Mouse (Mus musculus) right cerebral cortex, adult 18-20 months (tissue): ENCODE data around the gene Synj2bp.
"Not testable (repeated sequence)": the region's sequence is repeated elsewhere in the genome, so short reads cannot be mapped to it uniquely, and the experiment has no call there.

Source experiments
- DNase-seq: peaks from one replicate; pipeline ENCODE4 v3.0.0; 2022; ENCODE audit warnings: mixed read lengths

Synj2bp gene

DNA sequence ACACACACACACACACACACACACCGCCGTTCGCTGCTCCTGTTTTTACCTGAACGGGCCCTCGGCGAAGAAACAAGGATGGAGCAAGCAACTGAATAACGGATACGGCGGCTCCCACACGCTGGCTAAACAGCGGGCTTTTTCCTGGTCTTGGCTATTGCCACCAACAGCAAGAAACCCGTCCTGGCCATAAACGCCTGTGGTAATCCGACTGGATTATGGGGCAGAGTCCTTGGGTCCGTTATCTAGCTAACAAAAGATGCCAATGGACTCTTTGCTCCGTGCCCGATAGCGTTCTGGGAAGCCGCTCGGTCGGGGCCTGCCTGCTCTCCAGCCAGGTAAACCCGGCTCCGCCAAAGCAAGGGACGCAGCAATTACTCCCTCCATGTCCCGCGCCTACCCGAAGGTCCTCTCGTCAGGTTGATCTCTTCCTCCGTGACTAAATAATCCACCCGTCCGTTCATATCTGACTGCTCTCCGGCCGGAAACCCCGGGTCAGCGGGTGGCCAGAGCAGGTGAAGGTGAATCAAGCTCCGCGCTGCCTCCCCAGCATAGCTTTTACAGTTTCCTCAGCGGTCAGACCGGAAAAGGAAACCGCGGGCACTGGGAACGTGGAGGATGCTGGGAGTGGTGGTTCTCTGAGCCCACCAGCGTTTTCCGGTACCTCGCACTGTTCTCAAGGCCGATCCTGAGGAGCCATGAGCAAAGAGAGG, at the start of gene Synj2bp, which contains the start of gene Gm20498:
TSS of gene Synj2bp (minus strand) at position 596 of the 713 bp plus-strand sequence.
TSS of gene Gm20498 (minus strand) at position 590 of the 713 bp plus-strand sequence.
- peak; percentile 91 for DNase-seq

- no peak for DNase-seq
Observed at GRCm38 (mm10) chr12:81568374-81568773, 35.7 kb upstream of the Synj2bp start, which contains the start of gene Adam21. Adam21 (minus strand) TSS chr12:81568474.

GRCm38 (mm10) chr12:81567931-81568330, 35.2 kb upstream of the Synj2bp start:
- DNase-seq: no peak

DNA sequence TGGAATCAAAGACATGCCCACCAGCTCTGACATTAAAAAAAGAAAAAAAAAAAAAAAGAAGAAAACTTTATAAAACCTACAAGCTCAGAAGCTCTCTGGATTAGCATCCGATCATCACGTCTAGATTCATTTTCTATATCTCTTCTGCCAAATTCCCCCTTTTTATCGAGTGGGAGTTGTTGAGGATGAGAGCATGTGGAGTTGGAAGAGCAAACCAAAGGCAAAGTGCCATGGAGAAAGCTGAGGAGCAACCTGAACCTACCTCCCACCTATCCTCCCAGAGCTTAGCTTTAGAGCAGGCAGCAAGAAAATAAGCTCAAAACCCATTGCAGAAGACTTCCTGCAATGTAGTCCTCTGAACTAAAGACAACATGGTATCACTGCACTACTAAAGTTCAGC, 31.5 kb upstream of the Synj2bp start:
- peak; percentile 18 for DNase-seq

DNA sequence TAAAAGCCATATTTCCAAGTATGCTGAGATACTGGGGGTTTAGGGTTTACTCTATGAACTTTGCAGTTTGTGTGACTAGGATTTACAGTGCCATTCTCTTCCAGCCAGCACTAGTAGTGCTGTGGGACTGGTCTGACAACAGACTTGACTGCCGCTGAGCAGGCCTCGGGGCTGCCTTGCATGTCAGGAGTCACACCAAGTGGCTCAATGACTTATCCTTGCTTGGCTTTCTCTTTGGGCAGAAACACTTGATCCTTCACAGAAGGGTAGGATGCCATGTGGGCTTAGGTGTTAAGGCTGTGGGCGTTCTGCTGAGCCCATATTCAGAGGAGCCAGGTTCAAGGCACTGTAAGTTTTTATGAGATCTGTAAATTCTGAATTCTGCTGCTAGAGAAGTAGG, 16.6 kb upstream of the Synj2bp start:
- no peak for DNase-seq

DNA sequence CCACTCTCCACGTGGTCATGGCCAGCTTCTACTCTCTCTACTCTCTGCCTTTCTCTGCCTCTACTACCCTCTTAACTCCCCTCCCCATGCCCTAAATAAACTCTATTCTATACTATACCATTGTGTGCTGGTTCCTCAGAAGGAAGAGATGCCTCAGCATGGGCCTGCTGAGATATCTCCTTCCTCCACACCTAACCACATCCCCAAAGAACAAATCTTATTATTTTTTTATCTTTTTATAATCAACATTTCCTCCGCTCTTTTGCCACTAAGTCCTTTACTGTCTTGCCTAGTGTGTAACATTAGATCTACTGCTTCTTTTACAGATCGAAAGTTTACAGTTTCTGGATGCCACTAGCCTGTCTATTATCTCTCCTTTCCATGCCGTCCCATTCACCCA, 14.5 kb upstream of the Synj2bp start:
- DNase-seq: no peak

GRCm38 (mm10) chr12:81533029-81533419, 313 bp upstream of the Synj2bp start:
- no peak for DNase-seq

- DNase-seq: not testable (repeated sequence)
Observed at GRCm38 (mm10) chr12:81530587-81530986, 2.1 kb downstream of the Synj2bp start.

DNA sequence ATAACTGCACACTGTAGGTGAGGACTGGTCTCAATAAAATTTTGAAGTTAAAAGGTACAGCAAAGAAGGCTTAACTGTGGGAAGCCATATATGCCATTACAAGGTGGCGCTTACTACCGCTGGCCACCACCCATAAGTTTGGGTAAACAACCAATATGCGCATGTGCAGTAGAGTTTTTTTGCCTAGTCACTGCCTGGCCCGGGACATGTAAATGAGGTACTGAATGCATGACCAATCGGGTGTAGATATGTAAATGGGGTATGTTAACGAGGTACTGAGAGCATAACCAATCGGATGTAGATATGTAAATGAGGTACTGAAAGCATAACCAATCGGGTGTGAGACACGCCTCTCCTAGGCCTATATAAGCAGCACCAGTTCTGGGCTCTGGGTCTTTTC, 35.8 kb downstream of the Synj2bp start:
- DNase-seq: not testable (repeated sequence)

DNA sequence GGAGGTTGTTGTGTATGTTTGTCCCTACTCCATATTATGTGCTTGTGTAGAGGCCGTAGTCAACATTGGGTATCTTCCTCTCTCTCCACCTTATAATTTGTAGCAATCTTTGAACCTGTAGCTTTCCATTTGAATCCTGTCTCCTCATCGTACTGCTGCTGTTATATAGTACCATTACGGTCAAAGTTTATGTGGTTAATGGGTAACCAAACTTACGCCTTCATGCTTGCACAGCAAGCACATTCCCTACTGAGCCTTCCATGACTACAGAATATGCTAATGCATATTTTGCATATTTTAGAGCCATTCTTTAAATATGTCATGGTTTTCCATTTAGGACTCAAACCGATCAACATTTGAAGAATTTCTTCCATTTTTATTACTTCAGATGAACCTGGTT, 42.2 kb downstream of the Synj2bp start:
- no peak for DNase-seq

- no peak for DNase-seq
Observed at GRCm38 (mm10) chr12:81485311-81485710, 47.4 kb downstream of the Synj2bp start.

- peak; percentile 89 for DNase-seq
Observed at GRCm38 (mm10) chr12:81484727-81485191, 48.0 kb downstream of the Synj2bp start, which contains the start of gene Cox16. Cox16 (minus strand) TSS chr12:81485127.

- no peak for DNase-seq
Observed at GRCm38 (mm10) chr12:81484212-81484611, 48.5 kb downstream of the Synj2bp start.

- no peak for DNase-seq
Observed at GRCm38 (mm10) chr12:81483656-81484055, 49.1 kb downstream of the Synj2bp start.

DNA sequence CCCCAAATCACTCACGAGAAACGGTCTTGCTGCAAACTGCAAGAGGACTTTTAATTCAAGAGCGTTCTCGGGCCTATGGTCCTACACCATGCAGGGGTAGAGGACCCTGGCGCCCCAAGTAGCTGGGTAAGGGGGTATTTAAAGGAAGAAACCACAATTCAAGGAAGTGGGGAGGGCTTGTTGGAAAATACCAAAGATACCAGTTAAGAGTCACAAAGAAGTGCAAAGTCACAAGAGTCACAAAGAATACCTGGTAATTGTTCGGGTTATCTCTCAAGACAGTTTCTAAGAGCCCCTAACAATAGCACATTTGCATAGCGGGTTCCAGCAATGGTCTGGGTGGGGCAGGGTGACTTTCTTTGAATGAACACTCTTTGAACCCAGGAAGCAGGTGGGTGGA, 73.7 kb downstream of the Synj2bp start:
- not testable (repeated sequence) for DNase-seq
